Mouse (Mus musculus) erythroblast, embryonic 14.5 days (primary cell): Measurements from ENCODE around the gene Angpt4. TPM values are rescaled to one million over a fixed set of nuclear protein-coding genes. Genes with fewer than 3 reads are reported as not detected.

Experiments
- H3K27me3 ChIP-seq: 2 replicates; pipeline ENCODE4 v1.6.1; 2012; ENCODE audit warnings: inconsistent platforms; ENCODE audit not compliant: control insufficient read depth
- H3K36me3 ChIP-seq: 2 replicates; pipeline ENCODE4 v1.6.1; 2012; ENCODE audit warnings: mild to moderate bottlenecking, inconsistent platforms; ENCODE audit not compliant: control insufficient read depth
- H3K4me1 ChIP-seq: 2 replicates; pipeline ENCODE4 v1.6.1; 2012; ENCODE audit warnings: inconsistent platforms; ENCODE audit not compliant: control insufficient read depth
- H3K4me3 ChIP-seq: replicated peaks from 2 replicates; pipeline ENCODE3; 2012; ENCODE audit warnings: moderate library complexity, mild to moderate bottlenecking, inconsistent platforms
- H3K9me3 ChIP-seq: 2 replicates; pipeline ENCODE4 v1.6.1; 2012; ENCODE audit warnings: low read length, inconsistent platforms, mixed read lengths; ENCODE audit not compliant: control insufficient read depth
- GATA1 ChIP-seq: IDR thresholded peaks from 2 replicates; pipeline ENCODE4 v1.6.1; 2012; ENCODE audit warnings: low read length, inconsistent platforms, mixed read lengths
- TAL1 ChIP-seq: IDR thresholded peaks from 3 replicates; pipeline ENCODE4 v1.6.1; 2012; ENCODE audit warnings: low read length, inconsistent platforms, mixed read lengths
- polyA plus RNA-seq: library from polyadenylated mRNA; stranded (reverse); fragments of >175 nt; gene quantifications from 2 replicates; pipeline ENCODE4 v1.2.3, GENCODE M21; 2012

Gene Angpt4
- polyA plus RNA-seq, 1 experiment, result not detected

- Histone ChIP-seq H3K4me1 (peaks cover 54% of the 10 kb centered on the region), H3K4me3 (no peak overlapping the region), H3K9me3 (no peaks in the 10 kb centered on the region), H3K27me3 (peaks cover 44% of the 10 kb centered on the region), H3K36me3 (peaks cover 18% of the 10 kb centered on the region)
- TF ChIP-seq TAL1, result no peak
- no peak for TF ChIP-seq GATA1
These were observed 64.3 kb downstream of the Angpt4 start for GRCm38 (mm10) chr2:151975295-151975694.

- peaks cover 51% of the 10 kb centered on the region for H3K4me1 ChIP-seq
These were observed 65.1 kb downstream of the Angpt4 start for GRCm38 (mm10) chr2:151976067-151976466.

GRCm38 (mm10) chr2:151977689-151978440 lies 66.9 kb downstream of the Angpt4 start:
- no peak for TF ChIP-seq TAL1
- no peak for TF ChIP-seq GATA1
- H3K4me1 ChIP-seq, result peaks cover 46% of the 10 kb centered on the region
- no peaks in the 10 kb centered on the region for H3K9me3 ChIP-seq
- H3K4me3 ChIP-seq, result peak overlapping the region; percentile 93
- peaks cover 13% of the 10 kb centered on the region for H3K36me3 ChIP-seq
- peaks cover 33% of the 10 kb centered on the region for H3K27me3 ChIP-seq

More at GRCm38 (mm10) chr2:151976067-151976466, 65.1 kb downstream of the Angpt4 start:
- Histone ChIP-seq H3K36me3 (peaks cover 13% of the 10 kb centered on the region), H3K4me3 (no peak overlapping the region), H3K9me3 (no peaks in the 10 kb centered on the region), H3K27me3 (peaks cover 44% of the 10 kb centered on the region)
- TF ChIP-seq TAL1 (no peak), GATA1 (no peak)

- no peak for TF ChIP-seq GATA1
- TF ChIP-seq TAL1, result no peak
- Histone ChIP-seq H3K36me3 (peaks cover 13% of the 10 kb centered on the region), H3K27me3 (peaks cover 26% of the 10 kb centered on the region), H3K4me3 (peak overlapping the region; percentile 93), H3K9me3 (no peaks in the 10 kb centered on the region), H3K4me1 (peaks cover 41% of the 10 kb centered on the region)
These were observed 67.5 kb downstream of the Angpt4 start for GRCm38 (mm10) chr2:151978494-151978893.

- peaks cover 13% of the 10 kb centered on the region for H3K36me3 ChIP-seq
- no peaks in the 10 kb centered on the region for H3K9me3 ChIP-seq
- H3K4me1 ChIP-seq, result peaks cover 32% of the 10 kb centered on the region
- H3K4me3 ChIP-seq, result peak within 1 kb of the TSS; percentile 93
- H3K27me3 ChIP-seq, result peaks cover 15% of the 10 kb centered on the region
- no peak for TF ChIP-seq TAL1
- TF ChIP-seq GATA1, result no peak
These were observed 68.7 kb downstream of the Angpt4 start, which contains the start of gene Fam110a for GRCm38 (mm10) chr2:151979470-151980354. Fam110a (minus strand) TSS chr2:151980219.

- no peaks in the 10 kb centered on the region for H3K9me3 ChIP-seq
- H3K4me3 ChIP-seq, result peak overlapping the region; percentile 93
- H3K4me1 ChIP-seq, result peaks cover 32% of the 10 kb centered on the region
- TF ChIP-seq GATA1 (no peak), TAL1 (no peak)
- peaks cover 13% of the 10 kb centered on the region for H3K36me3 ChIP-seq
- peaks cover 10% of the 10 kb centered on the region for H3K27me3 ChIP-seq
These were observed 69.3 kb downstream of the Angpt4 start for GRCm38 (mm10) chr2:151980355-151980693.

GRCm38 (mm10) chr2:151981268-151981667 lies 70.3 kb downstream of the Angpt4 start:
- Histone ChIP-seq H3K4me3 (no peak overlapping the region), H3K4me1 (peaks cover 32% of the 10 kb centered on the region), H3K27me3 (peaks cover 12% of the 10 kb centered on the region), H3K36me3 (peaks cover 13% of the 10 kb centered on the region), H3K9me3 (no peaks in the 10 kb centered on the region)
- TF ChIP-seq GATA1 (no peak), TAL1 (no peak)

GRCm38 (mm10) chr2:151982476-151982875 lies 71.5 kb downstream of the Angpt4 start:
- no peak for TF ChIP-seq GATA1
- no peak for TF ChIP-seq TAL1
- Histone ChIP-seq H3K4me3 (no peak overlapping the region), H3K36me3 (peaks cover 6% of the 10 kb centered on the region), H3K4me1 (peaks cover 32% of the 10 kb centered on the region), H3K27me3 (peaks cover 20% of the 10 kb centered on the region), H3K9me3 (no peaks in the 10 kb centered on the region)

- Histone ChIP-seq H3K36me3 (no peaks in the 10 kb centered on the region), H3K27me3 (peaks cover 33% of the 10 kb centered on the region), H3K4me3 (no peak overlapping the region), H3K9me3 (no peaks in the 10 kb centered on the region), H3K4me1 (peaks cover 17% of the 10 kb centered on the region)
- no peak for TF ChIP-seq TAL1
- no peak for TF ChIP-seq GATA1
These were observed 73.0 kb downstream of the Angpt4 start for GRCm38 (mm10) chr2:151984019-151984418.
